Mouse (Mus musculus): ENCODE measurements around the gene Eif4h.

Eif4h gene

GRCm38 (mm10) chr5:134647394-134647793, 8.1 kb upstream of the Eif4h start:
- DNase-seq = no peak

DNA sequence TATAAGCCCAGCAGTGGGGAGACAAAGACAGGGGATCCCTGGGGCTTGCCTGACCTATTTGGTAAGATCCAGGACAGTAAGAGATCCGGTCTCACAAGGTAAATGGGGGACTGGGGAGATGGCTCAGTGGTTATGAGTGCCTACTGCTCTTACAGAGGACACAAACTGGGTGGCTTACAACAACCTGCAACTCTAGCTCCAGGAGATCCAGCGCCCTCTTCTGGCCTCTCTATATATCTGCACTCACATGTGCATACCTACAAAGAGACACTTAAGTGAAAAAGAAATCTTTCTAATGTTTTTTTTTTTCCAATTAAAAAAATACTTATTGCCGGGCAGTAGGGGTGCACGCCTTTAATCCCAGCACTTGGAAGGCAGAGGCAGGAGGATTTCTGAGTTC, 7.2 kb upstream of the Eif4h start:
- no peak for DNase-seq

- DNase-seq = no peak
These were observed 5.4 kb upstream of the Eif4h start for GRCm38 (mm10) chr5:134644643-134645118.

DNA sequence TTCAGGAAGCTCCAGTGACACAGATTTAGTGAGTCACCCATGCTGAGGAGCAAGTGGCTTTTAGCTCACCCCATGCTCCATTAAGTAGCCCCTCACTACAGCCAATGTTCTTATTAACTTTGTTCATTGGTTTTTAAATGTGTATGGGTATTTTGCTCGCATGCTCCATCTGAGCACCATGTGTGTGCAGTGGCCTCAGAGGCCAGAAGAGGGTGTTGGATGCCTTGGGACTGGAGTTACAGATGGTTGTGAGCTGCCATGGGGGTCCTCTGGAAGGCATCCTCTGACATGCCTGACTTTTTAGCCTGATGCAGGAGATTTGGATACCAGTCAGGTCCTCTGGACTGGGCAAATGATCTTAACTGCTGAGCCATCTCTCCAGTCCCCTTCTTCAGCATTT, 4.8 kb upstream of the Eif4h start:
- DNase-seq = no peak

DNA sequence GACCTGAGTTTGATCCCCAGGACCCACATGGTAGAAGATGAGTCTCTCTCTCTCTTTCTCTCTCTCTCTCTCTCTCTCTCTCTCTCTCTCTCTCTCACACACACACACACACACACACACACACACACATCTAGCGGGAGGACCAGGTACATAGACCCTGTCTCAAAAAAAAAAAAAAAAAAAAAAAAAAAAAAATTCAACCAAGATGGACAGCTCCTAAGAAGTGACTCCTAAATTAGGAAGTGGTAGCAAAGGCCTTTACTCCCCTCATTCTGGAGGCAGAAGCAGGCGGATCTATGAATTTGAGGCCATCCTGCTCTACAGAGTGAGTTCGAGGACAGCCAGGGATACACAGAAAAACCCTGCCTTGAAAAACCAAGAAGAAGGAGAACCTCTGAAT, 1.1 kb upstream of the Eif4h start:
- no peak for DNase-seq

- no peak for DNase-seq
These were observed 625 bp downstream of the Eif4h start for GRCm38 (mm10) chr5:134638461-134639268.

- no peak for DNase-seq
These were observed 1.4 kb downstream of the Eif4h start for GRCm38 (mm10) chr5:134637820-134638367.

- DNase-seq = no peak
These were observed 6.4 kb downstream of the Eif4h start for GRCm38 (mm10) chr5:134632841-134633240.

DNA sequence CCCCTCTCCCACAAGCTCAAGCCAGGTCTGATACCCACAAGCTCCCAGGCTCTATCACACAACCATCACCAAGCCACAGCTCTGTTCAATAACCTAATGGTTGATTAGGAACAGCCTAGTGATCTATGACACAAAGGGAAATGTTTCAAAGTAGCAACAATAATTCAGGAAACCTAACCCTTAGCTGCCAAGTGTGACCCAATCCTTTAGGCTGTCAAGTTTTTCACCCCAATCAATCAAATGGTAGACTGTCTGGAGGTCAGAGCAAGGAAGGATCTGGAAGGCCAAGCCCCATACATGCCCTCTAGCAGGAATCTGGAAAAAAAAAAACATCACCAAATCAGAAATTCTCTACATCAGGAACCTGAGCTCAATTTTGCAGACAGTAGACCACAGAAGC, 8.5 kb downstream of the Eif4h start:
- no peak for DNase-seq

- no peak for DNase-seq
These were observed 9.8 kb downstream of the Eif4h start for GRCm38 (mm10) chr5:134629508-134629907.

GRCm38 (mm10) chr5:134622069-134622468, 17.2 kb downstream of the Eif4h start:
- DNase-seq = peak; percentile 88

DNA sequence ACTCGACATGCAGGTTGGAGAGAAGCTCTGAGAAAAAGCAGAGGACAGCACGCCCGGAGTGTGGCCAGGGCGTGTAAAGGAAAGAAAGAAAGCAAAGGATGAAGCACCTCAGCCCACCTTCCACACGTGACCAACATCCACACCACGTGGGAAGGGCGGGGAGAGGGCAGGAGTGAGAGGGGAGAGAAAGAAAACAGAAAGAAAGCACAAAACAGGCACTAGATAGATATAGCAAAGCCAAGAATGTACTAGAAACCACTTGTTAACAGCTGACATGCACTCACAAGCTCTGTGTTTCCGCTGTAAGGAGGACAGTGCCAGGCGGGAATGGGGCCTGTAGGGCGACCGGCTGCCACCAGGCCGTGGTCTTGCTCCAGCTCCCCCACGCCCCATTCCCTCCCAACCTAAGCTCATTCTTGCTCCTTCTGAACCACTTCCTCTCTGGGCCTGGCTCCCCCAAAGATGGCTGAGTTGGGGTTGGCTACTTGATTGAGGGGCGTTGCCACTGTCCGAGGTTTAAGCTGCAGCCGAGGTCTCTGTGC, 18.1 kb downstream of the Eif4h start:
- no peak for DNase-seq

GRCm38 (mm10) chr5:134620457-134620856, 18.8 kb downstream of the Eif4h start:
- peak; percentile 45 for DNase-seq

GRCm38 (mm10) chr5:134617071-134617470, 22.2 kb downstream of the Eif4h start:
- DNase-seq = peak; percentile 75

DNA sequence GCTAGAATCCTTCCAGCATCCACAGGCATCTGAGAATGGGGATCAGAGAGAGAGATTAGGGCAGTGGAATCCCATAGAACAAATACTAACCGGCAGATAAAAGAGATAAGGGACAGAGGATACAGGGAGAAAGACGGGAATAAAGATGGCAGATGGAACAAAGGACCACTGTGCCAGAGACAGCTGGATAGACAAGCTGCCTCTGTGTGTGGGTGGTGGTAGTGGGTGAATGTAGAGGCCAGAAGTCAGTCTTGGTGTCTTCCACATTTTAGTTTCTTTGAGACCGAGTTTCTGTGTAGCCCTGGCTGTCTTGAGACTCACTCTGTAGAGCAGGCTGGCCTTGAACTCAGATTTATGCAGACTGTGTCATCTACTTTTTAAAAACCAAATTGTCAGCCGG, 23.5 kb downstream of the Eif4h start:
- peak; percentile 53 for DNase-seq

DNA sequence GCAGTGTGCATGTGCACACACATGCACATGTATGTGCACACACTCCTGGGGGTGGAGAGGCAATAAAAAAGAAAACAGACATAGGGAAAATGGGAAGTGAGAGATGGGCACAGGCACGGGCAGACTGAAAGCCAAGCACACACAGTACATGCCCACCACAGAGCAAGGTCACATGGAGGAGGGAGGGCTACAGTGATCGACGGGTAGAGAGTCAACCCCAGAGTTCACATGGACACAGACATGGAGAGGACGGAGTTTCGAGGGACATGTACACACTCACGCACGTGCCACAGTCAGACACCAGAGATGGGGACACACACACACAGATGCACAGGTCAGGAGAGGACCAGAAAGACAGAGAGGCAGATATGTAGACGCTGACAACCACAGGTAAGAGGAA, 23.9 kb downstream of the Eif4h start:
- DNase-seq = peak; percentile 37

DNA sequence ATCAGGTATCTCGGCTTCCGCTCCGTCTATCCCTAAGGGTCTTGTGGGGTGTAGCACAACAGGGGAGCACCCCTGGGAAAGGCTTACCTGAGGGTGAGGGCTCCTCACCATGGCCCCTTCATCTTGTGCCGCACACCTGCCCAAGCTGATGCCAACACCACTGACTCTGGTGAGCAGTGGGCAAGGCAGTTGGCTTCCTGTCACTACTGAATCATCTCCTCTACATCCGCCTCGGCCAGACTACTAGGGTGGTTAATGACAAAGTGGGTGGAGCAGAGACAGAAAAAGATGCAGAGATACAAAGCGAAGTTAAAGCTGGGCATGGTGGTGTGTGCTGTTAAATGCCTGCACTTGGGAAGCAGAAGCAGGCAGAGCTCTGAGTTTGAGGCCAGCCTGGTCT, 24.5 kb downstream of the Eif4h start, which contains the start of gene Lat2:
Gene Lat2, minus strand, starts transcription at position 224 of the 400 bp plus-strand sequence.
- peak; percentile 65 for DNase-seq

- DNase-seq = peak; percentile 51
These were observed 25.0 kb downstream of the Eif4h start for GRCm38 (mm10) chr5:134614296-134614695.

GRCm38 (mm10) chr5:134613727-134614126, 25.6 kb downstream of the Eif4h start:
- peak; percentile 69 for DNase-seq

DNA sequence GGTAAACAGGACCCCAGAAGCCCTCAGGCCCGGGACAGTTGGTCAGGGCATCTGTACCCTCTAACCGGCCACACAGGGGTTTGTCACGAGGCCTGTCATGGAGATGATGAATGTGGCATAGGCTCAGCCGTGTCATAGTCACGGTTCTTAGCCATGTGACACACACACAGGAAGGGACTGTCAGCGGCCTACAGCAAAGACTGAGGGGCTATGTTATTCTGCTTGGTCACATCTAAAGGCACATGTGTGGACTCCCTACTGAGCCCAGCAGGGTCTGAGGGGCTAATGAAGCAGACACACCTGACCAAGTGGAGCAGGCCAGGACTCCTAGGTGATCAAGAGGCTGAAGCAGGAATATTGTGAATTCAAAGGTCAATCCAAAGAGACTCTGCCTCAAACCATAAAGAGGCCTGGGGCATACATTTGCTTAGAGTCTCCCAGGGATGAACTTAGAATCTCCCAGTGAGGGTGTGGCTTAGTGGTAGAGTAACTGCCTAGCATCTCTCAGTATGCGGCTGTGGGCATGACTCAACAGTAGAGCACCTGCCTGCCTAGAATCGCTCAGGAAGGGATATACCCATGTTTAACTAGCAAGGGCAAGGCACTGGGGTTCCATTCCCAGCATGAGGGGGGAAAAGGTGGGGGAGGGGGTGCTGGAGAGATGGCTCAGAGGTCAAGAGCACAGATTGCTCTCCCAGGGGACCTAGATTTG, 27.3 kb downstream of the Eif4h start:
- no peak for DNase-seq

DNA sequence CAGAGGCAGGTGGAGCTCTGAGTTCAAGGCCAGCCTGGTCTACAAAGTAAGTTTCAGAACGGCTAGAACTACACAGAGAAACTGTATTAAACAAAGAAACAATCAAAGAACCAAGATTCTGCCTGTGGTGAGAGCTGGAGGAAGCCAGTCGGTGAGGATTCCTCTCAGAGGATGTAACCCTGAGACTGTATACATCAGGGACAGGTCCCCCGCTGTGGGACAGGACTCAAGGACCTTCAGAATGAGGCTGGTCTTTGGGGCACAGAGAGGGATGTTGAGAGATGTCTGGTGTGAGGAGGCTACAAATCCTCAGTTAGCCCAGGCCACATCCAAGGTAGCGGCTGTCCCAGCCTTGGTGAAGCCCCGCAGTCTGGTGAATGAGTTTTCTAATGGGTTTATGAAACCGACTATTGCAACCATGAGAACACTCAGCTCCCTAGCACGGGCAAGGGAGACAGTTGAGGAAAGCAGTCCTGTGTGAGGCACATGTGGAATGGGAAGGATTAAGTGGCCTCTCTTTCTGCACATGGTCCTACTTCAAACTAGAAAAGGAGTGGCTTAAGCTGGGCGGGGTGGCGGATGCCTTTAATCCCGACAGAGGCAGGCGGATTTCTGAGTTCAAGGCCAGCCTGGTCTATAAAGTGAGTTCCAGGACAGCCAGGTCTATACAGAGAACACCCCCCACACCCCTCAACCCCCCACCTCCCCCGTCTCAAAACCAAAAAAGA, 29.2 kb downstream of the Eif4h start:
- no peak for DNase-seq

- DNase-seq = peak; percentile 58
These were observed 32.2 kb downstream of the Eif4h start for GRCm38 (mm10) chr5:134607121-134607520.

GRCm38 (mm10) chr5:134606314-134606713, 33.0 kb downstream of the Eif4h start:
- DNase-seq = no peak
